Mouse (Mus musculus) megakaryocyte, embryonic 14.5 days (primary cell): ENCODE measurements at regions not wholly inside any gene's neighbourhood (a gene's known extent, or its start where the extent isn't known, plus 50 kb on each side); places are given as distances from the start of the nearest gene placed in this dataset.

Experiments
- H3K27me3 ChIP-seq: replicated peaks from 2 replicates; pipeline ENCODE3; 2012; ENCODE audit warnings: inconsistent platforms
- H3K36me3 ChIP-seq: replicated peaks from 2 replicates; pipeline ENCODE3; 2012; ENCODE audit warnings: low read length, inconsistent platforms, mixed read lengths
- H3K4me1 ChIP-seq: 2 replicates; pipeline ENCODE4 v1.6.1; 2012; ENCODE audit warnings: inconsistent platforms
- H3K4me3 ChIP-seq: replicated peaks from 2 replicates; pipeline ENCODE3; 2012; ENCODE audit warnings: moderate library complexity, mild to moderate bottlenecking, inconsistent platforms
- H3K9me3 ChIP-seq: 2 replicates; pipeline ENCODE4 v1.6.1; 2012; ENCODE audit warnings: inconsistent platforms
- FLI1 ChIP-seq: IDR thresholded peaks from 2 replicates; pipeline ENCODE4 v1.6.1; 2012; ENCODE audit warnings: low read length, inconsistent platforms, mixed read lengths
- GATA1 ChIP-seq: IDR thresholded peaks from 3 replicates; pipeline ENCODE4 v1.6.1; 2012; ENCODE audit warnings: mixed read lengths, low read length, inconsistent platforms, borderline replicate concordance

GRCm38 (mm10) chr1:168545072-168545780, 113.2 kb upstream of the Pbx1 start:
- Histone ChIP-seq H3K9me3 (no peaks in the 10 kb centered on the region), H3K27me3 (peaks cover 3% of the 10 kb centered on the region), H3K4me3 (no peak overlapping the region), H3K36me3 (no peaks in the 10 kb centered on the region), H3K4me1 (no peaks in the 10 kb centered on the region)
- no peak for TF ChIP-seq GATA1

GRCm38 (mm10) chr1:168541231-168541630, 109.2 kb upstream of the Pbx1 start:
- H3K4me1 ChIP-seq = no peaks in the 10 kb centered on the region
- H3K27me3 ChIP-seq = peaks cover 3% of the 10 kb centered on the region
- no peaks in the 10 kb centered on the region for H3K36me3 ChIP-seq
- TF ChIP-seq FLI1 (no peak), GATA1 (no peak)
- no peaks in the 10 kb centered on the region for H3K9me3 ChIP-seq
- H3K4me3 ChIP-seq = no peak overlapping the region

- Histone ChIP-seq H3K27me3 (no peaks in the 10 kb centered on the region), H3K4me3 (no peak overlapping the region), H3K4me1 (no peaks in the 10 kb centered on the region), H3K36me3 (no peaks in the 10 kb centered on the region), H3K9me3 (no peaks in the 10 kb centered on the region)
- TF ChIP-seq GATA1 = no peak
- no peak for TF ChIP-seq FLI1
Measured at GRCm38 (mm10) chr1:168518087-168518486, 86.0 kb upstream of the Pbx1 start.

- Histone ChIP-seq H3K36me3 (no peaks in the 10 kb centered on the region), H3K27me3 (peaks cover 6% of the 10 kb centered on the region), H3K4me1 (no peaks in the 10 kb centered on the region), H3K4me3 (no peak overlapping the region), H3K9me3 (no peaks in the 10 kb centered on the region)
- no peak for TF ChIP-seq GATA1
- no peak for TF ChIP-seq FLI1
Measured at GRCm38 (mm10) chr1:168506326-168506725, 74.3 kb upstream of the Pbx1 start.

GRCm38 (mm10) chr1:168504773-168505172, 72.7 kb upstream of the Pbx1 start:
- no peaks in the 10 kb centered on the region for H3K9me3 ChIP-seq
- peaks cover 6% of the 10 kb centered on the region for H3K27me3 ChIP-seq
- H3K4me3 ChIP-seq = no peak overlapping the region
- TF ChIP-seq GATA1 = no peak
- no peaks in the 10 kb centered on the region for H3K4me1 ChIP-seq
- H3K36me3 ChIP-seq = no peaks in the 10 kb centered on the region

GRCm38 (mm10) chr1:168502266-168502665, 70.2 kb upstream of the Pbx1 start:
- H3K27me3 ChIP-seq = peaks cover 4% of the 10 kb centered on the region
- TF ChIP-seq GATA1 (no peak), FLI1 (no peak)
- H3K4me1 ChIP-seq = no peaks in the 10 kb centered on the region
- H3K4me3 ChIP-seq = no peak overlapping the region
- no peaks in the 10 kb centered on the region for H3K36me3 ChIP-seq
- no peaks in the 10 kb centered on the region for H3K9me3 ChIP-seq

GRCm38 (mm10) chr1:168501375-168502169, 69.5 kb upstream of the Pbx1 start:
- H3K36me3 ChIP-seq = no peaks in the 10 kb centered on the region
- TF ChIP-seq FLI1 (no peak), GATA1 (no peak)
- H3K4me1 ChIP-seq = no peaks in the 10 kb centered on the region
- H3K9me3 ChIP-seq = no peaks in the 10 kb centered on the region
- no peak overlapping the region for H3K4me3 ChIP-seq
- H3K27me3 ChIP-seq = peaks cover 3% of the 10 kb centered on the region

GRCm38 (mm10) chr1:168497801-168498200, 65.7 kb upstream of the Pbx1 start:
- Histone ChIP-seq H3K4me1 (no peaks in the 10 kb centered on the region), H3K9me3 (no peaks in the 10 kb centered on the region), H3K4me3 (no peak overlapping the region), H3K27me3 (peaks cover 5% of the 10 kb centered on the region), H3K36me3 (no peaks in the 10 kb centered on the region)
- no peak for TF ChIP-seq GATA1
- no peak for TF ChIP-seq FLI1

GRCm38 (mm10) chr1:168495687-168496527, 63.8 kb upstream of the Pbx1 start:
- H3K27me3 ChIP-seq = peaks cover 3% of the 10 kb centered on the region
- H3K36me3 ChIP-seq = no peaks in the 10 kb centered on the region
- no peak overlapping the region for H3K4me3 ChIP-seq
- TF ChIP-seq GATA1 (no peak), FLI1 (no peak)
- H3K4me1 ChIP-seq = no peaks in the 10 kb centered on the region
- H3K9me3 ChIP-seq = no peaks in the 10 kb centered on the region
